Mouse (Mus musculus) midbrain, embryonic 15.5 days (tissue): ENCODE results near the gene Ndufs8. TPM values are rescaled to one million over a fixed set of nuclear protein-coding genes. Genes with fewer than 3 reads are reported as not detected.
A peak's percentile ranks its signal among the peaks of the same experiment; 100 is the strongest.

Experiments
- ATAC-seq: fragments of 200-750 bp; cut with Nextera tagmentation; replicated peaks from 2 replicates; pipeline ENCODE4 v1.8.0; 2017; ENCODE audit warnings: moderate TSS enrichment
- H3K27ac ChIP-seq: fragments of 300-500 bp; sonication (generic); 2 replicates; pipeline ENCODE4 v1.5.1; 2015; ENCODE audit warnings: mild to moderate bottlenecking, inconsistent platforms
- H3K27me3 ChIP-seq: fragments of 300-500 bp; sonication (generic); replicated peaks from 2 replicates; pipeline ENCODE4 v1.6.1; 2015; ENCODE audit warnings: inconsistent platforms
- H3K36me3 ChIP-seq: fragments of 300-500 bp; sonication (generic); replicated peaks from 2 replicates; pipeline ENCODE4 v1.6.1; 2015; ENCODE audit warnings: inconsistent platforms
- H3K4me1 ChIP-seq: fragments of 300-500 bp; sonication (generic); 2 replicates; pipeline ENCODE4 v1.6.1; 2015; ENCODE audit warnings: inconsistent platforms
- H3K4me2 ChIP-seq: fragments of 300-500 bp; sonication (generic); 2 replicates; pipeline ENCODE4 v1.6.1; 2015; ENCODE audit warnings: inconsistent platforms, mild to moderate bottlenecking, moderate library complexity
- H3K4me3 ChIP-seq: fragments of 300-500 bp; sonication (generic); 2 replicates; pipeline ENCODE4 v1.5.1; 2015; ENCODE audit warnings: mild to moderate bottlenecking, inconsistent platforms
- H3K9ac ChIP-seq: fragments of 300-500 bp; sonication (generic); 2 replicates; pipeline ENCODE4 v1.6.1; 2015; ENCODE audit warnings: mild to moderate bottlenecking, inconsistent platforms
- H3K9me3 ChIP-seq: fragments of 300-500 bp; sonication (generic); 2 replicates; pipeline ENCODE4 v1.6.1; 2016; ENCODE audit warnings: inconsistent platforms
- WGBS: fragments of 180-500 bp; shearing (Covaris S2); methylation state at CpG from one replicate; pipeline ENCODE4 v1.1.7; 2015; ENCODE audit warnings: mixed read lengths; 5-methylcytosine and 5-hydroxymethylcytosine counted together
- polyA plus RNA-seq: library from polyadenylated mRNA; unstranded; fragments of >200 nt; fragmentation: Nextera tagmentation; extraction: Ambion mirVana; gene quantifications from 2 replicates; pipeline ENCODE4 v1.2.1, GENCODE M21; 2015

Ndufs8 gene
- polyA plus RNA-seq, 1 experiment from 2014 or later: 246 TPM

GRCm38 (mm10) chr19:3928779-3929178, 16.2 kb upstream of the Ndufs8 start:
- Histone ChIP-seq H3K27ac (no peak overlapping the region), H3K27me3 (no peaks in the 10 kb centered on the region), H3K4me2 (no peak overlapping the region), H3K4me1 (peaks cover 8% of the 10 kb centered on the region; the same call in 1 of the 2 replicates), H3K36me3 (no peaks in the 10 kb centered on the region), H3K9me3 (no peaks in the 10 kb centered on the region), H3K9ac (no peak overlapping the region), H3K4me3 (no peak overlapping the region)
- WGBS: 79% methylated on average over 4 of the region's 4 CpGs
- ATAC-seq: no peak

- H3K27me3 ChIP-seq: no peaks in the 10 kb centered on the region
- H3K9ac ChIP-seq: no peak overlapping the region
- H3K9me3 ChIP-seq: no peaks in the 10 kb centered on the region
- no peak overlapping the region for H3K4me2 ChIP-seq
- no peak for ATAC-seq
- WGBS: 97% methylated on average over 4 of the region's 4 CpGs
- no peak overlapping the region for H3K4me3 ChIP-seq
- no peaks in the 10 kb centered on the region for H3K36me3 ChIP-seq
- H3K27ac ChIP-seq: no peak overlapping the region
- peaks cover 8% of the 10 kb centered on the region; the same call in 1 of the 2 replicates for H3K4me1 ChIP-seq
Measured at GRCm38 (mm10) chr19:3927989-3928388, 15.4 kb upstream of the Ndufs8 start.

DNA sequence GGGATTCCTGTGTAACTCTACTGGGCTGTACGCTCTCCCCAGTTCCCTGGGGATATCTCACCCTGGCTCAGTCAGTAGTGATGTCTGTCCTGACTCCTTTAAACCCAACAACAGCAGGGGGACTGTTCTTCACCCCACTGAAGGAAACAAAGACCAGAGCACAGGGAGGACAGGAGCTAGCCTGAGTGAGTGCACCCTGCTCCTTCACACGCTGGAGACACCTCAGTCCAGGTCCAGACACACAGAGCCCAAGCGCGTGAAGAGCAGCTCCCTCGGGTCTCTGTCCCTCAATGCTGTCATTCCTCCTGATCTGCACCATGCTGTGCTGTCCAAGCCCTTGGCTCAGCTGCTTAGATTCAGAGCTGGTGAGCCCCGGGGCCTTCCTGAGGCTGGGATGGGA, 14.1 kb upstream of the Ndufs8 start:
- Histone ChIP-seq H3K27me3 (no peaks in the 10 kb centered on the region), H3K9me3 (no peaks in the 10 kb centered on the region), H3K9ac (no peak overlapping the region), H3K4me3 (no peak overlapping the region), H3K27ac (no peak overlapping the region), H3K4me1 (peaks cover 8% of the 10 kb centered on the region; the same call in 1 of the 2 replicates), H3K36me3 (no peaks in the 10 kb centered on the region), H3K4me2 (no peak overlapping the region)
- WGBS: 56% methylated on average over 6 of the region's 6 CpGs
- ATAC-seq: no peak

DNA sequence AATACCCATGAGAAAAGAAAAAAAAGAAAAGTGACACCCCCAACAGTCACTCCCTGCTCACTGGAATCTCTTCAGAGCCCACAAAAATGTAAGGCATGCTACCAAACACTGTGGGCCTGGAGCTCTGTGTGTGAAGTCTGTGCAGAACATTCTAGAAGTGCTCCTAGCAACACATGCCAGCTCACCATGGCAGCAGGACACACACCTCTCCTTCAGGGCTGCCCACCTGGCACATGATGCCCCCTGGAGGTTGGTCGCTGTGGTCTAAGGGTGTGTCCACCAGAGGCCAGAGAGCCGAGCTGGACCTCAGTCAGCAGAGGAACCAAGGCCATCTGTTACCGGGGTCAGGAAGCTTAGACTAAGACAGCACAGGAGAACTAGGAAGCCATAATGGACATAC, 13.7 kb upstream of the Ndufs8 start:
- Histone ChIP-seq H3K27ac (no peak overlapping the region), H3K4me3 (no peak overlapping the region), H3K4me1 (peaks cover 8% of the 10 kb centered on the region; the same call in 1 of the 2 replicates), H3K9me3 (no peaks in the 10 kb centered on the region), H3K9ac (no peak overlapping the region), H3K27me3 (no peaks in the 10 kb centered on the region), H3K4me2 (no peak overlapping the region), H3K36me3 (no peaks in the 10 kb centered on the region)
- no peak for ATAC-seq
- 72% methylated on average over 3 of the region's 3 CpGs for WGBS

GRCm38 (mm10) chr19:3925859-3926258, 13.3 kb upstream of the Ndufs8 start:
- Histone ChIP-seq H3K9me3 (no peaks in the 10 kb centered on the region), H3K4me3 (no peak overlapping the region), H3K4me1 (peaks cover 8% of the 10 kb centered on the region; the same call in 1 of the 2 replicates), H3K9ac (no peak overlapping the region), H3K27me3 (no peaks in the 10 kb centered on the region), H3K4me2 (no peak overlapping the region), H3K27ac (no peak overlapping the region), H3K36me3 (no peaks in the 10 kb centered on the region)
- 74% methylated on average over 6 of the region's 6 CpGs for WGBS
- no peak for ATAC-seq

DNA sequence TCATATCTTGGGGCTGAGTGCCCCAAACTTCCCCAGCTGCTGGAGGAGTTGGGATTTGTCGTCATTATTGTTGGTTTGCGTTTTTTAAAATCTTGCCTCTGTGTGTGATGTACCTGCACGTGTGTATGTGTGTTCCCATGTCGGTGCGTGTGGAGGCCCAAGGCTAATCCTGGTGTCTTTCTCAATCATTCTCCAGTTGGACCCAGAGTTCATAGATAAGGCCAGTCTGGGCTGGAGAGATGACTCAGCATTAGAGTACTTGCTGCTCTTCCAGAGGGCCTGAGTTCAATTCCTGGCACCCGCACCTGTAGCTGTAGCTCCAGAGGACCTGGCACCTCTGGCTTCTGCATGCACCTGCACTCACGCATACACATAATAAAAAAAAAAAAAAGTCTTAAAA, 12.3 kb upstream of the Ndufs8 start:
- Histone ChIP-seq H3K36me3 (no peaks in the 10 kb centered on the region), H3K4me2 (no peak overlapping the region), H3K27me3 (no peaks in the 10 kb centered on the region), H3K4me3 (no peak overlapping the region), H3K9me3 (no peaks in the 10 kb centered on the region), H3K9ac (no peak overlapping the region), H3K4me1 (peaks cover 8% of the 10 kb centered on the region; the same call in 1 of the 2 replicates), H3K27ac (no peak overlapping the region)
- ATAC-seq: no peak
- WGBS: 96% methylated on average over 7 of the region's 7 CpGs

- no peaks in the 10 kb centered on the region for H3K27me3 ChIP-seq
- ATAC-seq: no peak
- WGBS: 79% methylated on average over 8 of the region's 8 CpGs
- peaks cover 2% of the 10 kb centered on the region; the same call in 1 of the 2 replicates for H3K4me1 ChIP-seq
- H3K9me3 ChIP-seq: no peaks in the 10 kb centered on the region
- no peak overlapping the region for H3K27ac ChIP-seq
- no peak overlapping the region for H3K4me3 ChIP-seq
- H3K4me2 ChIP-seq: no peak overlapping the region
- no peak overlapping the region for H3K9ac ChIP-seq
- no peaks in the 10 kb centered on the region for H3K36me3 ChIP-seq
Measured at GRCm38 (mm10) chr19:3924190-3924589, 11.6 kb upstream of the Ndufs8 start.

GRCm38 (mm10) chr19:3923586-3923985, 11.0 kb upstream of the Ndufs8 start:
- Histone ChIP-seq H3K4me1 (no peaks in the 10 kb centered on the region), H3K27ac (no peak overlapping the region), H3K9ac (no peak overlapping the region), H3K27me3 (no peaks in the 10 kb centered on the region), H3K36me3 (no peaks in the 10 kb centered on the region), H3K9me3 (no peaks in the 10 kb centered on the region), H3K4me3 (no peak overlapping the region), H3K4me2 (no peak overlapping the region)
- 53% methylated on average over 13 of the region's 13 CpGs for WGBS
- no peak for ATAC-seq

DNA sequence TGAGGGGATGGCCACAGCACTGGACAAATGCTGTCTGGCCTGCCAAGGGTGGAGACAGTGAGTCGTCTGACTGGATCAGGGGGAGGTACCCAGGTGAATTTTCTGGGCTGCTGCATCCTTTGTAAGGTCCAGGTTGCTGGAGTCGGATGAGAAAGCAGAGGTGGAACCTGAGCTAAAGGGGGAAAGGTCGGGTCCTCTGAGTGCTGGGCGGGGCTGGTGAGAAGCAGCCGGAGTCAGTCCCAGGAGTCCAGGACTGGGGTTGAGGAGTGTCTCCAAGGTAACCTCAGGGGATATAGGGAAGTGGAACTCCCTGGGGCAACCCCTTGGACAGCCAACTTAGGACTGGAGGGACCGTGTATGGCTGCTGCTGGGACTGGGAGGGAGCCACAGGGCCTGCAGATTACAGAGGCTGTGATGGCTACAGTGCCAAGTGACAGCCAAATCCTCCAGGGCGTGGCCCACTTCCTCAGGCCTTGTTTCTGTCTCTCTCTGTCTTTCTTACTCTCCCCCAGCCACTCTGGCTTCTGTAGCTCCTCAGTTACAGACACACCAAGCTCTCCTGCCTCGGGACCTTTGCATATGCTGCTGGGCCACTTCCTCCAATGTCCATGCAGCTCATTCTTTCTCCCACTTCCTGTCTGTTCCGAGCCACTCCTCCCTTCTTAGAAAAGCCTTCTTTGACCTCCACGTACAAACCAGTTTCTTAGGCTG, 10.2 kb upstream of the Ndufs8 start:
- Histone ChIP-seq H3K9ac (no peak overlapping the region), H3K27me3 (no peaks in the 10 kb centered on the region)
- 52% methylated on average over 10 of the region's 10 CpGs for WGBS

GRCm38 (mm10) chr19:3919928-3920327, 7.4 kb upstream of the Ndufs8 start:
- ATAC-seq: no peak
- H3K36me3 ChIP-seq: no peaks in the 10 kb centered on the region
- no peak overlapping the region for H3K27ac ChIP-seq
- no peaks in the 10 kb centered on the region for H3K9me3 ChIP-seq
- no peaks in the 10 kb centered on the region for H3K4me1 ChIP-seq
- H3K4me3 ChIP-seq: no peak overlapping the region
- no peak overlapping the region for H3K4me2 ChIP-seq
- no peak overlapping the region for H3K9ac ChIP-seq
- H3K27me3 ChIP-seq: no peaks in the 10 kb centered on the region

More for the DNA sequence above, 10.2 kb upstream of the Ndufs8 start:
- no peak for ATAC-seq
- Histone ChIP-seq H3K4me2 (no peak overlapping the region), H3K4me1 (no peaks in the 10 kb centered on the region), H3K9me3 (no peaks in the 10 kb centered on the region), H3K4me3 (no peak overlapping the region), H3K27ac (no peak overlapping the region), H3K36me3 (no peaks in the 10 kb centered on the region)

DNA sequence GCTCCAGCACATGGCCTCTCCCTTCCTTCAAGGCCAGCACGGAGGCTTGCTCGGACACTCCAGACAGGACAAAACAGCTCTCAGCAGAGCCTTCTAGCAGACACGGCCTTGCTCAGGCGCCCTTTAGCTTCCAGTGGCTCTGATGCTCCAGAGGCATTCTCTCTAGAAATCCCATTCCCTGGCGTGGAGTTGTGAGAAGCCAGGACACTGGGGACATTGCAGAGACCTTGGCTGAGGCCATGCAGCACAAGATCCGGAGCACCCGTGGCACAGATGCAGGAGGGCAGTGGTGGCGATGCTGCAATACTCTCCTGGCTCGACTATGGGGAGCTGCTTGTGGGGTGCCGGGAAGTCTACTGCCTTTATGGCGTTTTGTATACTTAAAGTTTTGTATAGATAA, 4.2 kb upstream of the Ndufs8 start:
- peaks cover 13% of the 10 kb centered on the region for H3K4me1 ChIP-seq
- no peak for ATAC-seq
- H3K4me2 ChIP-seq: no peak overlapping the region
- H3K36me3 ChIP-seq: no peaks in the 10 kb centered on the region
- no peak overlapping the region for H3K9ac ChIP-seq
- H3K27me3 ChIP-seq: no peaks in the 10 kb centered on the region
- no peaks in the 10 kb centered on the region for H3K9me3 ChIP-seq
- H3K4me3 ChIP-seq: no peak overlapping the region
- WGBS: 70% methylated on average over 11 of the region's 11 CpGs
- H3K27ac ChIP-seq: no peak overlapping the region

DNA sequence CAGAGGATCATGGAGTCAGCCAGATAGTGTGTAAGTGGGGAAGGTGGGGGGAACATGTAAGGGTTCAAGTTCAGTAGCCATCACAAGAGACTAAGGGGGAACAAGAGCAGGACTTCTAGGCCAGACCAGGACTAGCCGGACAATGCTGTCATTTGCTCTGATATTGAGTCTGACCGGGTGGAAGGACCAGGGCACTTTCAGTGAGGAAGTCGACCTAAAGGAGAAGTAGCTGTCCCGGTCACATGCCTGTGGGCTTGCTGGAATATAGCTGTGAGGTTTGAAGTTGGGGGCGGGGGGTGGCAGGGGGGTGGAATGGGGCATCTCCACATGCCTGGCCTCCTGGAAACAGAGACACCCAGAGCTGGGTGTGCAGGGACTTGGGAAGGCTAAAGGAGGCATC, 2.0 kb upstream of the Ndufs8 start:
- Histone ChIP-seq H3K36me3 (no peaks in the 10 kb centered on the region; the same call in 1 of the 2 replicates), H3K27me3 (no peaks in the 10 kb centered on the region), H3K9me3 (no peaks in the 10 kb centered on the region), H3K4me3 (no peak overlapping the region), H3K9ac (no peak overlapping the region), H3K27ac (no peak overlapping the region), H3K4me1 (peaks cover 23% of the 10 kb centered on the region), H3K4me2 (no peak overlapping the region)
- no peak for ATAC-seq
- 95% methylated on average over 5 of the region's 5 CpGs for WGBS

- H3K27me3 ChIP-seq: no peaks in the 10 kb centered on the region
- H3K4me3 ChIP-seq: peak overlapping the region; percentile 57
- peak overlapping the region; percentile 70 for H3K4me2 ChIP-seq
- ATAC-seq: no peak
- no peaks in the 10 kb centered on the region for H3K9me3 ChIP-seq
- WGBS: 88% methylated on average over 8 of the region's 8 CpGs
- H3K9ac ChIP-seq: peak overlapping the region; percentile 40; the same call in 1 of the 2 replicates
- peaks cover 23% of the 10 kb centered on the region for H3K4me1 ChIP-seq
- peak overlapping the region; percentile 75; the same call in 1 of the 2 replicates for H3K27ac ChIP-seq
- H3K36me3 ChIP-seq: peaks cover under 1% of the 10 kb centered on the region; the same call in 1 of the 2 replicates
Measured at GRCm38 (mm10) chr19:3913692-3914091, 1.1 kb upstream of the Ndufs8 start.
